Mouse (Mus musculus) small intestine, adult 2 months (tissue): ENCODE measurements around the gene Capn12.

Source experiments
- CTCF ChIP-seq: fragments of 200-500 bp; IDR thresholded peaks from 2 replicates; pipeline ENCODE4 v1.5.1; 2012; ENCODE audit warnings: low read depth, mild to moderate bottlenecking, control low read depth, inconsistent platforms, low read length, moderate library complexity, mixed read lengths; ENCODE audit not compliant: insufficient replicate concordance, insufficient read length; ENCODE audit errors: extremely low read depth
- POLR2A ChIP-seq: fragments of 200-500 bp; IDR thresholded peaks from 2 replicates; pipeline ENCODE4 v1.6.1; 2012; ENCODE audit warnings: low read depth, mild to moderate bottlenecking, control low read depth, inconsistent platforms, low read length, moderate library complexity

DNA sequence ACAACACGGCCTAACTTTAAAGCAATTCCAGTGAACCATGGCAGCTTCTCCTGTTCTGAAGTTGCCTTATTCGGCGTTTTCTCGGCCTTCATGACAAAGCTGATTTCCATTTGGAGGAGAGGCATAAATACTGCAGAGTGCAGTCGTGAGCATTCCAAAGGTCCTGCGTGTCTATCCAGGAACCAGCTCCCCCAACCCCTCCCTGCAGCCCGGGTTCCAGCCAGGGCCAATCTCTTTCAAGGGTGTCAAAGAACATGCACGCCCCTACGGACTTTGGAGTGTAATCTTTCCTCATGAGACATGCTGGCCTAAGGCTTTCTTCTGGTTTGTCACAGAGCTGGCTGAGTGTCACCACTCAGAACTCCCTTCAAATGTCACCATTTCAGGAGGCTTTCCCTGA, 44.1 kb downstream of the Capn12 start:
- TF ChIP-seq POLR2A = no peak; the same call in 1 of the 2 replicates
- TF ChIP-seq CTCF = no peak
